Mouse (Mus musculus) heart, embryonic 16.5 days (tissue): Measurements from ENCODE around the gene Acvr1b. TPM values are rescaled to one million over a fixed set of nuclear protein-coding genes. Genes with fewer than 3 reads are reported as not detected.

ENCODE experiments used
- ATAC-seq: fragments of 200-750 bp; cut with Nextera tagmentation; replicated peaks from 2 replicates; pipeline ENCODE4 v1.8.0; 2017; ENCODE audit warnings: moderate number of reproducible peaks; ENCODE audit not compliant: insufficient read depth, low FRiP score; ENCODE audit errors: extremely low read depth
- H3K27ac ChIP-seq: fragments of 300-500 bp; sonication (generic); 2 replicates; pipeline ENCODE4 v1.5.1; 2014; ENCODE audit warnings: mild to moderate bottlenecking, low read length, control low read depth, moderate library complexity
- H3K27me3 ChIP-seq: fragments of 300-500 bp; sonication (generic); 2 replicates; pipeline ENCODE4 v1.6.1; 2014; ENCODE audit warnings: low read length, mixed read lengths; ENCODE audit not compliant: control insufficient read depth, insufficient read depth
- H3K36me3 ChIP-seq: fragments of 300-500 bp; sonication (generic); 2 replicates; pipeline ENCODE4 v1.6.1; 2014; ENCODE audit not compliant: control insufficient read depth, insufficient read depth
- H3K4me1 ChIP-seq: fragments of 300-500 bp; sonication (generic); 2 replicates; pipeline ENCODE4 v1.6.1; 2014; ENCODE audit warnings: low read length, mixed read lengths; ENCODE audit not compliant: control insufficient read depth, insufficient read depth
- H3K4me2 ChIP-seq: fragments of 300-500 bp; sonication (generic); 2 replicates; pipeline ENCODE4 v1.6.1; 2014; ENCODE audit warnings: low read depth, mild to moderate bottlenecking, control low read depth, low read length
- H3K4me3 ChIP-seq: fragments of 300-500 bp; sonication (generic); 2 replicates; pipeline ENCODE4 v1.5.1; 2014; ENCODE audit warnings: mild to moderate bottlenecking, control low read depth, low read length
- H3K9ac ChIP-seq: fragments of 300-500 bp; sonication (generic); 2 replicates; pipeline ENCODE4 v1.6.1; 2014; ENCODE audit warnings: low read length, control low read depth
- H3K9me3 ChIP-seq: fragments of 300-500 bp; sonication (generic); replicated peaks from 2 replicates; pipeline ENCODE4 v1.6.1; 2016; ENCODE audit warnings: low read length; ENCODE audit not compliant: control insufficient read depth
- WGBS: fragments of 180-500 bp; shearing (Covaris S2); extraction: QIAGEN DNeasy Blood & Tissue Kit; methylation state at CpG from one replicate; pipeline ENCODE4 v1.1.7; 2014; 5-methylcytosine and 5-hydroxymethylcytosine counted together
- polyA plus RNA-seq: library from polyadenylated mRNA; unstranded; fragments of >200 nt; fragmentation: Nextera tagmentation; extraction: Ambion mirVana; gene quantifications from 2 replicates; pipeline ENCODE4 v1.2.1, GENCODE M21; 2015

The Acvr1b gene
- polyA plus RNA-seq, 1 experiment from 2014 or later: 7.1 TPM

DNA sequence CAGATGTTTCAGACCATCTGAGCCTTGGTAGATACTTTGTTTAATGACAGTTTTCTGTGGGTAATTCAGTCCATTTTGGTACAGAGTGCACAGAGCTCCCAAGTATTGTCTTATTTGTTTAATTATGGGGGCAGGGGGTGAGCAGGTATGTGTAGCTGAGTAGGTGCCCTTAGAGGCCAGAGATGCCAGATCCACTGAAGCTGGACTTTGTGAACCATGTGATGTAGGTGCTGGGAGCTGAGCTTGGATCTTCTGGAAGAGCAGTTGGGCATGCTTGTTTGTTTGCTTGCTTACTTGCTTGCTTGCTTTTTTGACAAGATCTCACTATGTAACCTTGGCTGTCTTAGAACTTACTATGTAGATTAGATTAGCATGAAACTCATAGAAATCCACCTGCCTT, 23.1 kb downstream of the Acvr1b start:
- no peaks in the 10 kb centered on the region for H3K27me3 ChIP-seq
- peaks cover 19% of the 10 kb centered on the region for H3K4me1 ChIP-seq
- H3K4me3 ChIP-seq: no peak overlapping the region
- H3K9ac ChIP-seq: no peak overlapping the region
- H3K27ac ChIP-seq: no peak overlapping the region
- H3K9me3 ChIP-seq: peaks cover 7% of the 10 kb centered on the region
- peaks cover 50% of the 10 kb centered on the region for H3K36me3 ChIP-seq
- no peak for ATAC-seq
- no peak overlapping the region for H3K4me2 ChIP-seq

DNA sequence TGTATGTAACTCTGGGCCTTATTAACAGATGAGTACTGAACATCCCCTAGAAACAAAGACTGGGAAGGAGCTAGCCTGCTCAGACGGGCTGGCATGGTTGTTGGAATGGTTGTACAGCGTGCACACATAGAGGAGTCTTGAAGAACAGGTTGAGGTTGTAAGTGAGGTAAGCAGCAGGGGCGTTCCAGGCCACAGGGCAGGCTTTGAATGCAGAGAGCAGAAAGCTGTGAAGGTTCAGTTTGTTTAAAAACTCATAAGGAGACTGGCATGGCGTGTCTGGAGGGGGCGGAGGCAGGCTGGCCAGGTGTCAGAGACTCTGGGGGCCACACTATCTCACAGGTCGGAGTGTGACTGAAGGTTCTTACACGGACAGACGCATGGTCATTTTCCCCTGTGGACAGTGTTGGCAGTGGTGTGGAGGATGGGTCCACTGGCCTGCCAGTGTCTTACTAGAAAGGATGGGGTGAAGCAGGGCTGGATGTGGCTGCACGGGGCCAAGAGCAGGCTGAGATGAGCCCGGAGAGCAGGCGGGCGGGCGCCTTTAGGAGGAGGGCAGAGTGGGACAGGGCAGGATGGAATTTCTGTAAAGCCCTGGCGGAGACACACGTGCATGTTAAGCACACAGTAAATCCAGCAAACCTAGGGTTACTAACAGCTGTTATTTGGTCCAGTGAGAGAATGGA, 23.8 kb downstream of the Acvr1b start:
- H3K4me3 ChIP-seq: no peak overlapping the region
- peaks cover 55% of the 10 kb centered on the region for H3K36me3 ChIP-seq
- no peak overlapping the region for H3K4me2 ChIP-seq
- no peaks in the 10 kb centered on the region for H3K27me3 ChIP-seq
- H3K9me3 ChIP-seq: peaks cover 7% of the 10 kb centered on the region
- no peak overlapping the region for H3K9ac ChIP-seq
- ATAC-seq: 0 out of 2 replicates have a peak, but pooled peaks have one; percentile 9
- WGBS: 85% methylated on average over 15 of the region's 15 CpGs
- no peak overlapping the region for H3K27ac ChIP-seq
- peaks cover 12% of the 10 kb centered on the region for H3K4me1 ChIP-seq

- H3K27me3 ChIP-seq: no peaks in the 10 kb centered on the region
- no peak overlapping the region for H3K9ac ChIP-seq
- H3K4me3 ChIP-seq: no peak overlapping the region
- 26% methylated on average over 3 of the region's 3 CpGs for WGBS
- no peak overlapping the region for H3K27ac ChIP-seq
- no peak overlapping the region for H3K4me2 ChIP-seq
- H3K4me1 ChIP-seq: peaks cover 7% of the 10 kb centered on the region
- H3K9me3 ChIP-seq: peaks cover 7% of the 10 kb centered on the region
- ATAC-seq: peak; percentile 68; the same call in 1 of the 2 replicates
- peaks cover 60% of the 10 kb centered on the region for H3K36me3 ChIP-seq
Observed at GRCm38 (mm10) chr15:101198218-101198617, 24.4 kb downstream of the Acvr1b start.

DNA sequence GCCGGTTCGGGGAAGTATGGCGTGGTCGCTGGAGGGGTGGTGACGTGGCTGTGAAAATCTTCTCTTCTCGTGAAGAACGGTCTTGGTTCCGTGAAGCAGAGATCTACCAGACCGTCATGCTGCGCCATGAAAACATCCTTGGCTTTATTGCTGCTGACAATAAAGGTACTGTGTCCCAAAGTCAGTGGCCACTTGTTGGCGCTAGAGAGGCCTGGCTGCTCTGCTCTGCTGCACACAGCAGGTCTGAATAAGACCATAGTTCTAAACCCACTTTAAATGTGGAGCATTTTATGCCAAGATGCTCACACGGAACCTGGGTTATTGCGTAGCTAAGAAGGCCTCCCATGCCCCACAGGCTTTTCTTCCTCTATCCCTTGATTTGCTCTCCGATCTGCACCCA, 25.0 kb downstream of the Acvr1b start:
- H3K4me1 ChIP-seq: 0 out of 2 replicates have a peak, but pooled peaks cover 2% of the 10 kb centered on the region
- peaks cover 7% of the 10 kb centered on the region for H3K9me3 ChIP-seq
- H3K27ac ChIP-seq: no peak overlapping the region
- H3K4me3 ChIP-seq: no peak overlapping the region
- no peak overlapping the region for H3K9ac ChIP-seq
- peaks cover 65% of the 10 kb centered on the region for H3K36me3 ChIP-seq
- no peak overlapping the region for H3K4me2 ChIP-seq
- H3K27me3 ChIP-seq: no peaks in the 10 kb centered on the region
- no peak for ATAC-seq
- 88% methylated on average over 14 of the region's 14 CpGs for WGBS

DNA sequence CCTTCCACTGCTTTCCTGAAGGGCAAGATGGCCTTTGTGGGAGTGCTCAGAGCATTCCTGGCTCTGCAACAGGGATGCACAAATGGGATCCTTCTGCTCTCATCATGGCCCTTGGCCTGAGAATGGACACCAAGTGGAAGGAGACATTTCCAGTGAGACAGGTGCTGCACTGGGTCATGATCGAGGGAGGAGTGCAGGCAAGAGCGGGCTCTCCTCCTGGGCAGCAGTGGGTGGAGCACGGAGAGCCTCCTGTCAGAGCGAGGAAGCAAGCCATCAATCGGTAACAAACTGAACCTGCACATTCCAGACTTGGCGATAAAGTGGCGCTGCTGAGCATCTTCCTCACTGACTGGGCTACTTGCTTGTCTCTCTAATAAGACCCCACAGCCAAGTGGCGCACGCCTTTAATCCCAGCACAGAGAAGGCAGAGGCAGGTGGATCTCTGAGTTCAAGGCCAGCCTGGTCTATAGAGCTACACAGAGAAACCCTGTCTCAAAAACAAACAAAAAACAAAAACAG, 27.0 kb downstream of the Acvr1b start:
- Histone ChIP-seq H3K4me3 (no peak overlapping the region), H3K27ac (no peak overlapping the region), H3K27me3 (no peaks in the 10 kb centered on the region), H3K4me1 (no peaks in the 10 kb centered on the region), H3K9ac (no peak overlapping the region), H3K9me3 (peaks cover 7% of the 10 kb centered on the region), H3K36me3 (peaks cover 61% of the 10 kb centered on the region), H3K4me2 (no peak overlapping the region)
- 95% methylated on average over 9 of the region's 9 CpGs for WGBS
- no peak for ATAC-seq

GRCm38 (mm10) chr15:101201414-101201813, 27.5 kb downstream of the Acvr1b start:
- H3K4me2 ChIP-seq: no peak overlapping the region
- 93% methylated on average over 3 of the region's 3 CpGs for WGBS
- H3K9me3 ChIP-seq: peaks cover 7% of the 10 kb centered on the region
- no peaks in the 10 kb centered on the region for H3K4me1 ChIP-seq
- no peak overlapping the region for H3K27ac ChIP-seq
- H3K36me3 ChIP-seq: peaks cover 58% of the 10 kb centered on the region
- H3K4me3 ChIP-seq: no peak overlapping the region
- H3K27me3 ChIP-seq: no peaks in the 10 kb centered on the region
- no peak overlapping the region for H3K9ac ChIP-seq
- ATAC-seq: no peak

DNA sequence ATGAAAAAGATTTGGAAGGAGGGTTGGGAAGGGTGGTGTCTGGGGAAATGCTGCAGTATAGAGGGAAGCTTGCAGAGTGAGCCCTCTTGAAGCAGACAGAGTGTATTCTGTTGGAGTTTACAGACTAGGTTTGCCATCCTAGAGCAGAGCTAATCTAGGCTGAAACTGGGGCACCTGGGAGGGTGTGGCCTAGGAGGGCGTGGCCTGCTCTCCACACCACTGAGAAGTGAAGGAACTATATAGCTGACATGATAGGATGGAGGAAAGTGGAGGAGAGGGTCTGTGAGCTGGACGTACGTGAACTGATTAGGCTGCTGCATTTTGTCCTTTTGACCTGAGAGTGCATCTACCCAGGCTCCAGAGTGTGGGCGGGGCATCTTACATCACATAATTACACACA, 29.8 kb downstream of the Acvr1b start:
- H3K27me3 ChIP-seq: no peaks in the 10 kb centered on the region
- no peak overlapping the region for H3K27ac ChIP-seq
- H3K4me1 ChIP-seq: no peaks in the 10 kb centered on the region
- peaks cover 7% of the 10 kb centered on the region for H3K9me3 ChIP-seq
- no peak overlapping the region for H3K4me3 ChIP-seq
- no peak overlapping the region for H3K9ac ChIP-seq
- H3K36me3 ChIP-seq: peaks cover 65% of the 10 kb centered on the region
- ATAC-seq: no peak
- WGBS: 67% methylated on average over 4 of the region's 4 CpGs
- no peak overlapping the region for H3K4me2 ChIP-seq

GRCm38 (mm10) chr15:101204781-101205180, 30.9 kb downstream of the Acvr1b start:
- no peaks in the 10 kb centered on the region for H3K27me3 ChIP-seq
- no peaks in the 10 kb centered on the region; the same call in 1 of the 2 replicates for H3K4me1 ChIP-seq
- H3K4me3 ChIP-seq: no peak overlapping the region
- WGBS: 77% methylated on average over 7 of the region's 7 CpGs
- ATAC-seq: no peak
- H3K36me3 ChIP-seq: peaks cover 63% of the 10 kb centered on the region
- no peak overlapping the region for H3K27ac ChIP-seq
- no peak overlapping the region for H3K9ac ChIP-seq
- no peak overlapping the region for H3K4me2 ChIP-seq
- peaks cover 7% of the 10 kb centered on the region for H3K9me3 ChIP-seq

GRCm38 (mm10) chr15:101210228-101210627, 36.4 kb downstream of the Acvr1b start:
- H3K9me3 ChIP-seq: no peaks in the 10 kb centered on the region
- 67% methylated on average over 6 of the region's 6 CpGs for WGBS
- no peak overlapping the region for H3K4me2 ChIP-seq
- no peak overlapping the region for H3K27ac ChIP-seq
- no peak overlapping the region for H3K9ac ChIP-seq
- ATAC-seq: no peak
- peaks cover 2% of the 10 kb centered on the region for H3K4me1 ChIP-seq
- H3K36me3 ChIP-seq: peaks cover 31% of the 10 kb centered on the region
- no peak overlapping the region for H3K4me3 ChIP-seq
- no peaks in the 10 kb centered on the region for H3K27me3 ChIP-seq
